Mouse (Mus musculus): ENCODE measurements around the gene Rinl.

The Rinl gene

GRCm38 (mm10) chr7:28822993-28823903 is 34.5 kb downstream of the Rinl start:
- peak; percentile 37 for DNase-seq (ENCODE audit: extremely low spot score)

- no peak for DNase-seq (ENCODE audit: extremely low spot score)
These were observed 35.2 kb downstream of the Rinl start for GRCm38 (mm10) chr7:28823932-28824331.

- DNase-seq (ENCODE audit: extremely low spot score): peak; percentile 87
These were observed 36.3 kb downstream of the Rinl start, which contains the start of gene Ech1 for GRCm38 (mm10) chr7:28824941-28825685. TSS of gene Ech1 (plus strand) at chr7:28825217.

- no peak for DNase-seq (ENCODE audit: extremely low spot score)
These were observed 37.1 kb downstream of the Rinl start for GRCm38 (mm10) chr7:28825686-28826401.

GRCm38 (mm10) chr7:28826402-28826772 is 37.6 kb downstream of the Rinl start:
- DNase-seq (ENCODE audit: extremely low spot score): no peak

GRCm38 (mm10) chr7:28827338-28827737 is 38.6 kb downstream of the Rinl start:
- no peak for DNase-seq (ENCODE audit: extremely low spot score)

GRCm38 (mm10) chr7:28829821-28830220 is 41.1 kb downstream of the Rinl start:
- DNase-seq (ENCODE audit: extremely low spot score): no peak

- no peak for DNase-seq (ENCODE audit: extremely low spot score)
These were observed 42.2 kb downstream of the Rinl start for GRCm38 (mm10) chr7:28830981-28831380.

- DNase-seq (ENCODE audit: extremely low spot score): no peak
These were observed 42.8 kb downstream of the Rinl start for GRCm38 (mm10) chr7:28831411-28832125.

- DNase-seq (ENCODE audit: extremely low spot score): no peak
These were observed 43.4 kb downstream of the Rinl start for GRCm38 (mm10) chr7:28832137-28832536.

GRCm38 (mm10) chr7:28833723-28834347 is 45.1 kb downstream of the Rinl start, which contains the start of gene Lgals4:
TSS of gene Lgals4 (plus strand) at chr7:28833854.
- DNase-seq (ENCODE audit: extremely low spot score): no peak

- no peak for DNase-seq (ENCODE audit: extremely low spot score)
These were observed 48.2 kb downstream of the Rinl start for GRCm38 (mm10) chr7:28836936-28837335.

- DNase-seq (ENCODE audit: extremely low spot score): no peak
These were observed 49.6 kb downstream of the Rinl start for GRCm38 (mm10) chr7:28838331-28838730.

GRCm38 (mm10) chr7:28847273-28847672 is 58.5 kb downstream of the Rinl start:
- DNase-seq (ENCODE audit: extremely low spot score): no peak
